Mouse (Mus musculus) left cerebral cortex, adult 11 months (tissue): ENCODE results near the gene Mrps23.
A peak's percentile ranks its signal among the peaks of the same experiment; 100 is the strongest.
"Not testable (repeated sequence)": the region's sequence is repeated elsewhere in the genome, so short reads cannot be mapped to it uniquely, and the experiment has no call there.

Source experiments
- DNase-seq: peaks from one replicate; pipeline ENCODE4 v3.0.0; 2022; ENCODE audit warnings: low spot score

Mrps23 gene

GRCm38 (mm10) chr11:88173386-88174025 is 30.7 kb upstream of the Mrps23 start:
- DNase-seq: no peak

GRCm38 (mm10) chr11:88180467-88180958 is 23.7 kb upstream of the Mrps23 start:
- DNase-seq: no peak

GRCm38 (mm10) chr11:88180959-88181619 is 23.1 kb upstream of the Mrps23 start:
- DNase-seq: no peak

- DNase-seq: no peak
These were observed 19.5 kb upstream of the Mrps23 start for GRCm38 (mm10) chr11:88184632-88185180.

- DNase-seq: no peak
These were observed 17.9 kb upstream of the Mrps23 start for GRCm38 (mm10) chr11:88186078-88186946.

GRCm38 (mm10) chr11:88186947-88187243 is 17.3 kb upstream of the Mrps23 start:
- no peak for DNase-seq

- peak; percentile 79 for DNase-seq
These were observed 16.6 kb upstream of the Mrps23 start for GRCm38 (mm10) chr11:88187417-88188133.

GRCm38 (mm10) chr11:88188216-88188615 is 16.0 kb upstream of the Mrps23 start:
- no peak for DNase-seq

- no peak for DNase-seq
These were observed 15.6 kb upstream of the Mrps23 start for GRCm38 (mm10) chr11:88188635-88189034.

GRCm38 (mm10) chr11:88192595-88192994 is 11.6 kb upstream of the Mrps23 start:
- no peak for DNase-seq

- DNase-seq: no peak
These were observed 10.9 kb upstream of the Mrps23 start for GRCm38 (mm10) chr11:88193098-88193823.

- DNase-seq: no peak
These were observed 10.1 kb upstream of the Mrps23 start for GRCm38 (mm10) chr11:88193824-88194696.

GRCm38 (mm10) chr11:88195699-88196098 is 8.5 kb upstream of the Mrps23 start:
- DNase-seq: not testable (repeated sequence)

- no peak for DNase-seq
These were observed 7.0 kb upstream of the Mrps23 start for GRCm38 (mm10) chr11:88197153-88197576.

GRCm38 (mm10) chr11:88198223-88198622 is 6.0 kb upstream of the Mrps23 start:
- DNase-seq: no peak

GRCm38 (mm10) chr11:88201172-88201571 is 3.0 kb upstream of the Mrps23 start:
- DNase-seq: no peak

GRCm38 (mm10) chr11:88202077-88202476 is 2.1 kb upstream of the Mrps23 start:
- no peak for DNase-seq

- DNase-seq: no peak
These were observed 593 bp downstream of the Mrps23 start for GRCm38 (mm10) chr11:88204593-88205368.

- DNase-seq: not testable (repeated sequence)
These were observed 2.4 kb downstream of the Mrps23 start for GRCm38 (mm10) chr11:88206576-88206975.
